Mouse (Mus musculus) frontal cortex, adult (tissue): Measurements from ENCODE around the gene Mgll.

Experiments used
- ATAC-seq: cut with Nextera tagmentation; 2 replicates; pipeline ENCODE4 v1.9.2; 2017; ENCODE audit warnings: mild to moderate bottlenecking, moderate library complexity, mixed read lengths; ENCODE audit not compliant: low TSS enrichment

Mgll gene

DNA sequence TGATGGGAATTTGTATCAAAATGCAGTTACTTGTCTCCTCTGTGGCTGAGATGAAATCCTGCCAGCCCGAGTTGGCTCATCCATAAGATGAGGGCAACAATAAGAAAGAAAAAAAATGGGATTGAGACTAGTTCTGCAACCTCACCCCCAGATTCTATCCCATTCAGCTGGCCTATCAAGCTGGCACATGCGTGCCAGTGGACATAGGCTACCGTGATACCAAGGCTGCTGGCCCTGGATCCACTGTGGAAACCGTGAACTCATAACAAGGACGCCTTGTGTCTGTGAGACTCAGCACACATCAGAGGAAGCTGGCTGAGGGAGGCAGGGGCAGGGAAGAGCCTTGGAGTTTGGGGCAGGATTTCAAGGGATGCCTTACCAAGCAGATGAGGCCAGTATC, 46.8 kb downstream of the Mgll start:
- no peak for ATAC-seq

DNA sequence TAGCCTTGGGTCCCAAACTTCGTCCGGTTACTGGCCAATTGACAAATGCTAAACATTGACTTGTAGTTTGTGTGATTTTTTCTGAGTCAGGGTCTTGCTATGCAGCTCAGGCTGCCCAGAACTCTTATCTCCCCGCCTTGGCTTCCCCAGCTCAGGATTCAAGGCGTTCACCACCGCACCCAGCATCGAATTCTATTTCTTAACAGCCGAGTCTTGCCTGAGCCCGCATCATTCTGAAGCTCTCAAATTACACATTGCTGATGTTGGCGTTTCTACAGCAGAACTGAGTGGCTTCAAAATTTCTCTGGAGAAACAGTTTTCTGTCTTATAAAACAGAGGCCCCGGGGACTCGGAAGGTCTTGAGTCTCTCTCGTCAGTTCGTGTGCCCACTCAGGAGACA, 47.8 kb downstream of the Mgll start:
- ATAC-seq = peak; percentile 39; the same call in 1 of the 2 replicates

DNA sequence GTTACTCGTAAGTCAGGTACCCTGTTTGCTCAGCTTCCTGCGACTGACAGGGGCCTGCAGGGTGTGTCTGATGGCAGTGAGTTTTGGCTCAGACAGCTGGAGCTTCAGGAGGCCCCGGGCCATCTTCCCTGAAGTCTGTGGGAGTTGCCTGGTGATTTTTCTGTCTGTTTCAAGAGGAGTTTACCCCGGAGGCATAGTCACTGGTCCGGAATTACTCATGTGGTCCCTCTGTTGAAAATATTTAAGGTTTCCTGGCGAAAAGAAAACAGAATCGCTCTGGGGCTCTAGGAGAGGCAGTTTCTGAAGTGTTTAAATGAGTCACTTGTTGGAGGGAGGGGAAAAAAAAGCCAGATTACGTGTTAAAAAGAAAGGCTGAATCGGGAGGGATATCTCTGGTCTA, 49.8 kb downstream of the Mgll start:
- ATAC-seq = 0 out of 2 replicates have a peak, but pooled peaks have one; percentile 11

DNA sequence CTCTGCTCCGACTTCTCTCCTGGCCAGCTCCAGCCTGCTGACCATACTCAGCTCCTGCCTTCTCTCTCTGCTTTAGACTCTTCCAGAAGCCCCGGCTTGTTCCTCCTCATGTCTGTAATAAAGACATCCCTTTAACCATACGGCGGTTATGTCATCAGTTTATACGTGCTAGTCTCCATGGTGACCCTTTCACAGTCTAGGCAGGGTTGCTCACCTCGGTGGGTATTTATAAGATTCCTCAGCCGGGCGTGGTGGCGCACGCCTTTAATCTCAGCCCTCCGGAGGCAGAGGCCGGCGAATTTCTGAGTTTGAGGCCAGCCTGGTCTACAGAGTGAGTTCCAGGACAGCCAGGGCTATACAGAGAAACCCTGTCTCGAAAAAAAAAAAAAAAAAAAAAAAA, 51.1 kb downstream of the Mgll start:
- ATAC-seq = no peak

DNA sequence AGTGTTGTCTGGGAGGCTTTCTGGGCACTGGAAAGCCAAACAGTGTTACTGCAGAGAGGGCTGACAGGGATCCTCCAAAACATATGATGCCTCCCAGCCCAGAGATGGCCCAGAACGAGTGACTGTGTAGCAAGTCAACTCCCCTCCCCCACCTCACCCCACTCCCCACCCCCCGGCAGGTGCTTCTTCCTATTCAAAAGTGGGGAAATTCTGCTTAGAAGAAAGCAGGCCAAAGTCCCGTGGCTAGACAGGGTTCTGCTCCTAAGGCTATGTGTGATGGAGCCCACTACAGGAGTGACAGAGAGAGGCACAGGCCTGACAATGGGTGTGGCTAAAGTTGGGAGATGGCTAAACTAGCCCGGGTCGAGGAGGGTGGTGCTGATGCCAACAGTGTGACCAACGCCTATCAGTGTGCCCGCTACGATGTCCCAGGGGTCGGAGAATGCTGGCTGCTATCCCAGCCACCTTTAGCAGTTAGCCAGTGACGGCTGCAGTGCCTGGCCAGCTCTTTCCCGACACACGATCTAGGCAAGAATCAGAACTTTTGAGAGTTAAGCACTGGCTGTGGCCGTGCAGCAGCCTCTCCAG, 52.2 kb downstream of the Mgll start:
- no peak for ATAC-seq

DNA sequence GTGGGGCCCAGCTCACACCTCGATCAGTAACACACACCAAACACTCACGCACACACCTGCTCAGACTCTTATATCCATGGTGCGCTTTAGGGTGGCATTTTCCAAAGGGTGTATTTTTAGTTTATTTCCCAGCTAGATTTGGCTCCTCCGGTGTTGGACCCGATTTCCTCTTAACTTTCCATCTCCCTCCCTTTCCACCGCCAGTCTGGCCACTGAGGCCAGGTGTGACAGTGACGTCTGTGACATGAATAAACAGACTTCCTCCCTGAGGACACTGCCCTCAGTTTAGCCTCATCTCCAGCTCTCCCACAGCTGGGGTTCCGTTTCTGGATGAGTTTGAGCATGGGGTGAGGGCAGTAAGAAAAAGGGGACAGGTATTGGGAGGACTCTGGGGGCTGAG, 52.8 kb downstream of the Mgll start:
- no peak for ATAC-seq

DNA sequence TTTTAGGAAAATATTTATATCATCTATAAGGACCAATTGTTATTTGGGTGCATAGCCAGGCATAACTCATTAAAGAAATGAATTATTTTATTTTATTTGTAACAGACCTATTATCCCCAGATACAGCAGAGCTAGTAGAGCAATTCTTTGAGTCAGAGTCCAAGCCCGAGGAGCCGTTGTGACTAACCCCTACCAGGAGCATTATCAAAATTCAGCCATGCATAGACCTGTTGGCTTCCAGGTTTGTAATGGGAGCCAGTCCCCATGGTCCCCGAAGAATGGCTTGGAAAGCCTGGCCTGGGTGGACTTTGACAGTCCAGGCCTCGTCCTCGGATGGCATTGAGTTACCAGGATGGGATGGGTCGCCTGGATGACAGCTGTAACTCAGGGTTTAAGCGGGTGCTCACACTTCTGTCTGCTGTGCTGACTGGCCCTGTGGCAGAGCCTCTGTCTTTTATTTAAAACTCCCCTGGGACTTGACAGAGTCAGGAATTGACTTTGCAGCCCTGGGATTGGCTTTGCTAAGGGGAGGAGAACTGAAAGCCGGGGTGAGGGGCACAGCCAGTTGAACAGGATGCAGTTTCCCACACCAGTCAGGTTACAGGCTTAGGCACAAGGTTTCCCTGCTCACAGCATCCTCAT, 54.0 kb downstream of the Mgll start:
- ATAC-seq = no peak

DNA sequence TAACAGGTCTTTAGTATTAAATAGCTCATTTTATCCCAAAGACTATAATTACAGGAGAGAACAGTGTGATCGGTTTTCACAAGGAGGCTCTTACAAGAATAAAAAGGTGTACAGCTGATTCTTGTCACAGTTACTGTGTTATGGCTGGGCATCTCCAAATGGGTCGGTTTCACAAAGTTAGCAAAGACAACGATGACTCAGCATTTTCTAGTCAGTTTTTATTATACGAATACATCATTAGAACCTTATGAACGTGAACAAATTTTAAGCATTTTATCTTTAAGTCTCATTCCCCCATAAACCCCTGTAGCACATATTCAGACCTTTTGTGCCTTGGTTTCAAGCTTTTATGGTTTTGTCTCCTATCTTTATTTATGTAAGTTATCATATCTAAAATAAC, 55.5 kb downstream of the Mgll start:
- ATAC-seq = no peak

DNA sequence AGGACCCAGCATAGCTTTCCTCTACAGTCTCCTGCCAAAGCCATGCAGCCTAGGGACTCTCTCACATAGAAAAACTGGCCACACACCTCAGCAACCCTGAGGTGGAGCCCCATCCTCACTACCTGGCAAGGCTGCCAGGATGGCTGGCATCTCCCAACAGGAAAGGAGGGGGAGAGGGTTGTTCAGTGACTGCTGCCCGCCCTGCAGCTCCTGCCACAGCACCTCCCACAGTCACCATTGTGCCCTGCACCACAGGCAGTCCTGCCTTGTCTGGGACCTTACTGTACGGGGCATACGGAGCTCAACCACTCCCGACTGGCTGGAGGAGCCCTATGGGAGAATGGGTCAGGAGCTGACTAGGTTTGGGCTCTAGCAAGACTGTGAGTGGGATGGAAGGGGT, 57.7 kb downstream of the Mgll start:
- no peak for ATAC-seq

DNA sequence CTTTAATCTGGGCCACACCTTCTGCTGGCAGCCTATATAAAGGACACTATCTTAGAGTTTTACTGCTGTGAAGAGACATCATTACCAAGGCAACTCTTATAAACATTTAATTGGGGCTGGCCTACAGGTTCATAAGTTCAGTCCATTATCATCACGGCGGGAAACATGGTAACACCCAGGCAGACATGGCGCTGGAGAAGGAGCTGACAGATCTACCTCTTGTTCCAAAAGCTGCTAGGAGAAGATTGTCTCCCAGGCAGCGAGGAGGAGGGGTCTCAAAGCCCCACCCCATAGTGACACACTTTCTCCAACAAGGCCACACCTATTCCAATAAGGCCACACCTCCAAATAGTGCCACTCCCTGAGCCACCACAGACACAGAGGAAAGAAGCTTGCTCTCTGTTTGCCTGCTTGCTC, 58.8 kb downstream of the Mgll start:
- ATAC-seq = no peak

DNA sequence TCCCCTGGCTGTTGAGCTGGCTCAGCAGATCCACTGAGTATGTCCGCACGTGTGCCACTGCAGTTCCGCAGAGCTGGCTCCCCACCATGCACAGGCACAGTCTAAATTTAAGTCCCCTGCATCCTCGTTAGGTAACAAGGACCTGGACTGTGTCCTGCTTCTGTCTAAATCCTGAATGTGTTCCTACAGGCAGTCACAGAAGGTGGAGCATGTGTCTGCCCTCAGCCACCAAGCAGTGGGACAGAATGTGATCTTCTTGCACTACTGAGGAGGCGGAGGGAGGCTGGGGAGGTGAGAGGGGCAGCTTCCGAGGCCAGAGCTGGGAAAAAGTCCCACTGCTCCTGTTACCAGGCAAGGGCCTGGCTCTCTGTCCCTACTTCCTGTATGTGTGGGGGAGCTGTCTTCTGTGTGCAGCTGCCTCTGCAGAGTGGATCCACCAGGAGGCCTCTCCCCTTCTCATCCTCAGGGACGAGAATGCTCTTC, 60.5 kb downstream of the Mgll start:
- ATAC-seq = peak; percentile 56

DNA sequence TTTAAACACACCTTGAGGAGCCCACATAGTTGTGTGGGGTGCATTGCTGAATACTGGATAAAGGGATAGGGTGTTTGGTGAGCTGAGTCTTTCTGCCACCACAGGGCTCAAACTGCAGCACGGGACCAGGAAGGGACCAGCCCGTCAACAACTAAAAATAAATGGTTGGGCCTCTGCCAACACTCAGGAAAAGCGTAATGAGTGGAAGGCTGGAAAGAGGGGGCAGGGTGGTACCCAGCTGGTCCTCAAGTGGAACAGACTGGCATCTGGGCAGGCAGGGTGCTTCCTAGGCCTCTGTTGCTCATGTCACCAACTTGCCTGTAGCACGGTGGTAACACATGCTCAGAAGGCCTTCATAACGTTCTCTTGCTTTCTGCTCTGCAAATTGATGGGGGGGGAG, 61.1 kb downstream of the Mgll start:
- ATAC-seq = no peak

DNA sequence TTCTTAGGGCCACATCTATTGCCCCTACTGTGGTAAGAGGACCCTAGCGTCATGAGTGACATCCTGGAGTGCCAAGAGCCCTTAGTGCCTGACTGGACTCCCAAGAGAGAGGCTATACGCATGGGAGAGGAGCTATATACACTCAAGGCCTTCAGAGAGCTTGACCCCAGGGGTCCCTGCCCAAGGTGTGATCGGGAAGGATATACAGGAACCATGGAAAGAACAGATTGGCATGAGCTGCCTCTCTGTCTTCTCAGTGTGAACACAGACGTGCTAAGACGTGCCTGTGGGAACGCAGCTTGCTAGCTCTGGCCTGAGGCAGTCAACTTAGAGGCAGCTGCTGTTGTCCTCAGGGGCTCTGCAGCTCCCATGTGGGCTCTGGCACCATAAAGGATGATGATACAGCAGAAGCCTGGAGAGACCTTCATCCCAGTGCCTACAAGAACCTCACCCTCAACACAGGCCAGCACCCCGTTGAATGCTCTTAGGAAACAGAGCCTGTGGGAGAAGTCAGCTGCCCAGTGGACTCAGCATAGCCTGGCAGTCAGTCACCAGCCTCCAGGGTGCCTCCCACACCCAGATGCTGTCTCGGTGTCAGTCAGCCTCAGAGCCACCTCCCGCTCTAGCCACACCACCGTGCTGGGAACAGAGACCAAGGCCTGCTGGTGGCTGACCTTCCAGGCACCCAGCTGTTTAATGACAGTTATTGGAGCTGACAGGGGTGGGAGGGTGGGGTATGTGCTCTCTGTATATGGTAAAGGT, 61.8 kb downstream of the Mgll start:
- ATAC-seq = no peak

DNA sequence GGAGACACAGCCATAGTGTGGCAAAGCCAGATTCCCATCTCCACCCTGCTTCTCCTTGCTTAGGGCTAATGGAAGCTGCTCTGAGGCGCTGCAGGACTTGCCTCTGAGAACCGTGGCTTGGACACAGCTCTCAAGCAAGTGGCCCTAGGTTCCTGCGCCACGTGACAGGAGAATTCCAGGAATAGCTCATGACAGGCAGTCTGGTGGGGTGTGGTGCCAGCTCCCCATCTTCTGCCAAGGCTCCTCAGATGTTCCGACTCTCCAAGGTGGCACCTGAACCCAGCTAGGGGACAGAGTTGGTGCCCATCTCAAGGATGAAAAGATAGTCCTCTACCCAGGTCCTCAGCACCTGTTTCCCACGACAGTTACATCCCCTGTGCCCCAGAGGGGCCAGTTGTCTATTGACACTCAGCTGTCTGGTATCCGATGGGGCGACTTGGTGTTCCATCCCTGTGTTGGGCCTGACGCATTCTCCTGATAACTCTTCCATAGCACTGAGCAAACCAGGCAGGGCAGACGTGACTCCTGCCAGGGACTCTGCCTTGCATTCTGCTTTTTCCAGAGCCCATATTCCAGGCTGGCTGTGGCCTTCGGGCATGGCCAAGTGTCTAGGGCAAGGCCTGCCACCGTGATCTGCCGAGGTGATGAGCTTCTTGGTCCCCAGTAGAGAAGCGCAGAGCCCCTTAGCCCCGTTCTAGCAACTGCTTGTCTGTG, 62.7 kb downstream of the Mgll start:
- peak; percentile 18 for ATAC-seq

DNA sequence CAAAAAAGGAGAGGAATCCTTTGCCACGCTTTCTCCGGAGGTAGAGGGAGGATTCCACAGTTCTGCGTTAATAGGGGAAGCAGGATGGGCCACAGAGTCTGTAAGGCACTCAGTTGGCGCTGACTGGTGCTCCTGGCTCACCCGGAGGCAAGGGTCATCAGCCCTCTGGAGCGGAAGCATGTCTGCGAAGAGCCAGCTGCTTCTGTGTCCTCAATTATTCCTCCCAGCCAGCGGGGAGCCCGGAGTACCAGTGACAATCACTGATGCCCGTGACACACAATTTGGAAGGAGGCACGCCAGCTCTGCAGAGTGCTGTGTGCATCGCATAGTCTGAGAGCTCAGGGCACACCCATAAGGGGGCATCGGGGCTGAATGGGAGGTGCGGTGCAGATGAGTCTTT, 63.3 kb downstream of the Mgll start:
- 0 out of 2 replicates have a peak, but pooled peaks have one; percentile 3 for ATAC-seq

DNA sequence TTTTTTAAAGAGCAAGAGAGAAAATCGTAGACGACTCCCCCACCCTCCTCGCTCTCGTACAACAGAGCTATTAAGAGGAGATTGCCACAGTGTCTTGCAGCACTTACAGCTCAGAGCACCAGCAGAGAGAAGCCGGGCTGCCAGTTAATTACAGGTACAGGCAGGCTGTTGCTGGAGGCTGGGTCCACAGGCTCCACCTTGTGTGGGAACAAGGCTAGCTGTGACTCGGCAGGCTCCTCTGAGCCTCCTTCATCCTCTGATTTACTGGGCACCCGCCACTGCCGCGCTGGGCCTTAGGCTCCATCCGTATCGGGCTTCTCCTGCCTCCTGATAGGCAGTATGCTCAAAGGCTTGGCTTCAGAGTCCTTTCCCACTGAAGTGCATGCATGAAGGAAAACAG, 64.0 kb downstream of the Mgll start:
- ATAC-seq = no peak

DNA sequence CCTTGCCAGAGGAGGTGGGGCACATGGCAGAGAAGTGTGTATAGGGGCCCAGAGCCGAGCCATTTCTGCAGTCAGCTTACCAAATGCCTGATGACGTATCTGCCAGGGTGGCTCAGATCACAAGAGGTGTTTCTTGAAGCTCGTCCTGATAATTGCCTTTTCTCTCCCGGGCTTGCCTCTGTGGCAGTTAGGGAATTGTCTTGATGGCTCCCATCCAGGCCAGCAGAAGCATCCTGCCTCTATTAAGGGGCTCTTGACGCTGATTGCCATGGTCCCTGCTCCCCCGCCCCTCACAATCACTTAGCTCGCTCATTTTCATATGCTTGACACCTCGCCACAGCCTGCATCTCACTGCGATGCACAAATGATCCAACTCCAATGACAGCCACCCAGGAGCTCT, 67.1 kb downstream of the Mgll start:
- ATAC-seq = no peak

DNA sequence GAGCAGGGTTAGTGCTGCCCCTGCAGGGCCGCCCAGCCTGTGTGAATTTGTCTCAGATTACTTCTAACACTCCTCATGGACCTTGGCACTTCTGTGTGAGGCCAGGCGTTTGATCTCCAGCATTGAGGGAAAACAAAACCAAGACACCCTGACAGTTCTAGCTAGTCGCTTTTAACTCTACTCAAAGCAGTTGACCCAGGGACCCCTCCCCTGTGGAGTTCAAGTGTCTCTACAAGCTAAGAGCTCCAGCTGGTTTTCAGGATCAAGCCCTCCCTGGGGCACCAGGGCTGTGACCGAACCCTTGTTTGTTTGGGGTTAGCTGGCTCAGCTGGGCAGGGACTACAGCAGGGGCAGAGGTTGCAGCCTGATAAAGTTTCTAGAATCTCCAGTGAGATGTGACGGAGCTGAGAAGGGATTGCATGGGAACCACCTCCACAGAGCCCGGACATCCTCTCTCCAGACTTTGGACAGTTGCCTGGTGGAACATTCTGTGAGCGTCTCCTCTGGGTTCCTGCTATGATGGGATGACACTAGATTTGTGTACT, 68.0 kb downstream of the Mgll start:
- peak; percentile 31; the same call in 1 of the 2 replicates for ATAC-seq

DNA sequence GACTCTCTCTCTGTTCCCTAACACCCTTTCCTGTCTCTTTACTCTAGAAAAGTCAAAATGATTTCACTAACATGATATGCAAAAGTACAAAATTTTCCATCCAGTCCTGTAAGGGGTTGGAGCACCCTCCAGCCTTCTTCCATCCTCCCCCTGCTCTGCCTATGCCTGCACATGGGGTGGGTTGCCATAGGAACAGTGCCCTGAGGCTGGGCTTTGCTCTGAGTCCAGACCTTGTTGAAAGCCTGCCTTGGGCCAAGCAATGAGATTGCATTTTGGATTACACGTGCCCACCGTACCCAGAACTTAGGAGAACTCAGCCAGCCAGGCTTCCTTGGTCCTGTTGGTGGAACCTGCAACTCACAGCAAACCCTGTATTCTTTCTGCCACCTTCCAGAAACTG, 69.0 kb downstream of the Mgll start:
- peak; percentile 7; the same call in 1 of the 2 replicates for ATAC-seq

DNA sequence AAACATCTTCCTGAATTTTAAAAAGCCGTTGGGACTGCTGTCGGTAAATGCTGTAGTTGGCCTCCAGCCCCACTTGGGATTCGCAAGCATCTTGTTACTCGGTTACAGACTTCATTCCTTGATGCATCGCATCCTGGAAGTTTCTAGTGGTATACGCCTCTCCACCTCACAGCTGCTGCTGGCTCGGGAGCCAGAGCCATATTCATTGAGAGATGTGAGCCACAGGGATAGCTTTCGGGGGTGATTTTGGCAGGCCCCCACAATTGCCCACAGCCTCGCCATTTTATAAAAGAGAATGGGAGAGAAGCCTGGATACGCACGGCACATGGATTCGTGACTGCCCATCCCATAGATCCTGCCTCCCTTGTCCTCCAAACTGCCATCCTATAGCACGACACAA, 69.7 kb downstream of the Mgll start:
- ATAC-seq = peak; percentile 48

DNA sequence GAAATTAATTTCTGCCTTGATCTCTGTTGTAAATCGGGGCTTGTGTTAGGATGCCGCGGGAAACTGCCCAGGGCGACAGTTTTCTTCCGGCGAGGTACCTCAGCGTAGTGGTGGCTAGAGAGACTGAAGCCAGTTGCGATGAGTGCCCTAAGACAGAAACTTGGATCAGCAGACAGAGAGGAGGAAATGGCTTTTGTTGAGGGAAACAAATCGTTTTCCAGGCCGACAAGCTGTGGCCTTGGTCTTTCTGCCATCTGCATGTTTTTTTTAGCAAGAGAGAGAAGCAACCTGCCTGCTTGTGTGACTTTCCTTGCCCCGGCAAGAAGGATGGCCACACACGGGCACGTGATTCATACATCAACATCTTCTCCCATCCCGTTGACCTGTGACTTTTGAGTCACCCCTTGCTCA, 70.4 kb downstream of the Mgll start:
- no peak for ATAC-seq

DNA sequence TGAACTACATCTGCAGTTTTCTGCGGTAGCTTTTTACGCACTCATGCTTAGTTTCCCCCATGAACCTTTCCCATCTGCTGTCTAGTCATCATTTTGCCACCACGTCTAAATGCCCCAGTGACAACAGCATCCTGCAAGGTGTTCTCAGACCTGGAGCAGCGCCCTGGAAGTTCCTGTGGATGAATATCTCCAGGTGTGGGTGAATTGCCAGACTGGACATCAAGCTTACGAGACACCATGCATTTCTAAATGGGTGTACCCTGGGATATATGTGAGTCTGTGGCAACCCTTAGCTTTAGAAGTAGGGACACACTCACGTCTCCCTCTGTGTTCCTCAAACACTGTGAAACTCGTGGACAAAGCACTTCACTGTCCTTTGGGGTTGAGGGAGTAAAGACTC, 76.0 kb downstream of the Mgll start:
- no peak for ATAC-seq
